ENCODE assay signal across 17 mouse cellular contexts in genomic region chr12:73831204-73831595, GRCm38 (mm10).
DNase-seq lines count a peak whose midpoint lies in the region; ATAC-seq lines count a peak whose summit lies in the region.
"Had no signal": no experiment of that assay in that cellular context is flagged by ENCODE, and none has a peak within 500 bp of the region (broad histone marks: within the 10 kb centered on the region; RNA-seq: fewer than 3 reads in every experiment).

No protein-coding gene starts in this region.

- peak; percentile 27 for DNase-seq in heart, adult 11 months
- no peak for DNase-seq in heart, adult 9 months (ENCODE audit: low spot score in 2 of 2)
- DNase-seq in hindbrain, embryonic 11.5 days (ENCODE audit: low spot score), result peak; percentile 37
- peak; percentile 6 for DNase-seq in mesoderm, embryonic 11.5 days (ENCODE audit: low read depth, low spot score)
- DNase-seq in retina, postnatal 1 day, result peak; percentile 98
- DNase-seq in kidney, adult 11 months, result no peak
- no peak for DNase-seq in heart, adult 8-10 months (ENCODE audit: low spot score)
- DNase-seq: adrenal gland, postnatal 14 days; cerebellum, adult 9-10 months; gastrocnemius, postnatal 25 days; heart, postnatal 36 days; kidney, adult 18-20 months; kidney, postnatal 25 days; layer of hippocampus, postnatal 36 days; lung, adult 2 months had no signal

- no peak overlapping the region for H3K9ac ChIP-seq in hindbrain, embryonic 11.5 days (ENCODE audit: low read depth, low read length)
- H3K9ac ChIP-seq: embryonic facial prominence, embryonic 15.5 days; heart, embryonic 12.5 days had no signal

- no peak overlapping the region for H3K27ac ChIP-seq in hindbrain, embryonic 11.5 days (ENCODE audit: low read depth, low read length)
- H3K27ac ChIP-seq: embryonic facial prominence, embryonic 15.5 days had no signal

- ATAC-seq in hindbrain, embryonic 11.5 days (ENCODE audit: low FRiP score), result peak; percentile 35; the same call in 1 of the 2 replicates

- H3K36me3 ChIP-seq in hindbrain, embryonic 11.5 days (ENCODE audit: control insufficient read depth, insufficient read depth, low read length), result no peaks in the 10 kb centered on the region
- H3K36me3 ChIP-seq: embryonic facial prominence, embryonic 15.5 days; heart, embryonic 12.5 days had no signal

- 50% methylated on average over 7 of the region's 7 CpGs for WGBS in hindbrain, embryonic 11.5 days

- no peaks in the 10 kb centered on the region for H3K9me3 ChIP-seq in hindbrain, embryonic 11.5 days (ENCODE audit: control insufficient read depth, low read length)
- H3K9me3 ChIP-seq: embryonic facial prominence, embryonic 15.5 days; heart, embryonic 12.5 days had no signal

- H3K27me3 ChIP-seq in hindbrain, embryonic 11.5 days (ENCODE audit: control insufficient read depth, insufficient read depth, low read length), result no peaks in the 10 kb centered on the region
- H3K27me3 ChIP-seq: embryonic facial prominence, embryonic 15.5 days; heart, embryonic 12.5 days had no signal

- no peaks in the 10 kb centered on the region for H3K4me1 ChIP-seq in hindbrain, embryonic 11.5 days (replicated peaks; ENCODE audit: control insufficient read depth, insufficient read depth, low read length)

- no peak overlapping the region for H3K4me2 ChIP-seq in hindbrain, embryonic 11.5 days (replicated peaks; ENCODE audit: low read depth, low read length)
- H3K4me2 ChIP-seq: embryonic facial prominence, embryonic 15.5 days; heart, embryonic 12.5 days had no signal

- H3K4me3 ChIP-seq in hindbrain, embryonic 11.5 days (ENCODE audit: low read depth, low read length), result no peak overlapping the region
- H3K4me3 ChIP-seq: embryonic facial prominence, embryonic 15.5 days; heart, embryonic 12.5 days had no signal

Comparison
In these comparisons a context has a peak if more than half of its experiments do, and no peak if none do; other contexts are left out.
1. DNase-seq: peak in heart, adult 11 months (single experiment), hindbrain, embryonic 11.5 days (single experiment), mesoderm, embryonic 11.5 days (single experiment) and retina, postnatal 1 day (single experiment); none in heart, adult 9 months (0 of 2), kidney, adult 11 months (single experiment) and heart, adult 8-10 months (single experiment).